Mouse (Mus musculus) megakaryocyte, embryonic 14.5 days (primary cell): ENCODE measurements around the gene Gm48551.

ENCODE experiments used
- FLI1 ChIP-seq: IDR thresholded peaks from 2 replicates; pipeline ENCODE4 v1.6.1; 2012; ENCODE audit warnings: low read length, inconsistent platforms, mixed read lengths
- GATA1 ChIP-seq: IDR thresholded peaks from 3 replicates; pipeline ENCODE4 v1.6.1; 2012; ENCODE audit warnings: mixed read lengths, low read length, inconsistent platforms, borderline replicate concordance

DNA sequence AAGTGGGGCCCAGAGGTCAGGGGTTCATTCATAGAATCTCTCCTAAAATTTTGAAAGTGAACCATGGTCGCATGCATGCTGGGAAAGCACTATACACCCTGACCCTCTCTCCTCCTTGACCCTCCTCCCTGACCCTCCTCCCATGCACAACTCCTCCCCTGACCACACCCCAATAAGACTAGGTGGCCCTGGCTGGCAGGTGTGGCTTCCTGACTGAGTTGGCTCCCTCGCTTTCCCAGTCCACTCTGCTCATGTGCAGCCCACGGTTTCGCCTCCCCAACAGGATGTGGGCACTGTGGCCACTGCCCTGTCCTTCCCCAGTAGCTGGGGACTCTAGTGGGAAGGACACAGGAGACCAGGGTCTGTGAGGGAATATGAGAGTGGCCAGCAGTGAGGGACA is 26.1 kb downstream of the Gm48551 start:
- no peak for TF ChIP-seq GATA1
- no peak for TF ChIP-seq FLI1
